Mouse (Mus musculus) hematopoietic multipotent progenitor cell, adult 10-12 weeks (in vitro differentiated cells): ENCODE data around the gene Krtap27-1. TPM values are rescaled to one million over a fixed set of nuclear protein-coding genes. Genes with fewer than 3 reads are reported as not detected.

Experiments used
- polyA plus RNA-seq: library from polyadenylated mRNA; stranded (reverse); fragments of >175 nt; gene quantifications from 2 replicates; pipeline ENCODE4 v1.2.3, GENCODE M21; 2012; ENCODE audit warnings: low replicate concordance

Gene Krtap27-1
- polyA plus RNA-seq, result not detected in 2 replicates

GRCm38 (mm10) chr16:88671571-88671970 is at the start of gene Krtap27-1:
Krtap27-1 (minus strand) TSS chr16:88671671.

GRCm38 (mm10) chr16:88707496-88708012 is 36.1 kb upstream of the Krtap27-1 start, which contains the start of gene 2310061N02Rik:
2310061N02Rik (minus strand) TSS chr16:88707962.

DNA sequence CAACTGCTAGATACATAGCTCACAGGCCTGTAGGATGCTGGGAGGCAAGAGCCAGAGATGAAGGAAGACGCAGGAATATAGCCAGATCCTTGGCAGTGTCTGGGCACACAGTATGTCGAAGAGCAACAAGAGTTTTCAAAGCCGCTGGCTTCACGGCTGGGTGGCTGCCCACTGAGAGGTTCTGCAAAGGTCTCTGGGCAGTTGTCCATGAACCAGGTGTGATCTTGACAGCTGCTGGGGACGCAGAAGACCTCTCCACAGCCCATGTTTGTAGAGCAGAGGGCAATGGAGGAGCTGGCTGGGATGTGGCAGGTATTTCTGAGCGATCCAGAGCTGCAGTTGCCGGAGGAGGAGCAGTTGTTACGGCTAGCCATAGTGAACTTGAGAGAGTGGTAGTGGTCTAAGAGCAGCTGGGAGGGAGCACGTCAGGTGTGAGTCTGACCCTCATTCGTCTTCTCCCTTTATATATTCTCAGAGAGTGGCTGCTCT is 24.1 kb downstream of the Krtap27-1 start, which contains the start of gene Krtap26-1:
Gene Krtap26-1, minus strand, starts transcription at position 439 of the 489 bp plus-strand sequence.

GRCm38 (mm10) chr16:88627566-88627965 is 43.9 kb downstream of the Krtap27-1 start, which contains the start of gene 2310079G19Rik:
2310079G19Rik (minus strand) TSS chr16:88627666.

Other genes starting within 250 kb of the Krtap27-1 start
- gene Cldn17, start 164.7 kb downstream of the Krtap27-1 start, polyA plus RNA-seq, result not detected in 2 replicates
- gene Cldn8, start 108.5 kb downstream of the Krtap27-1 start, polyA plus RNA-seq, result not detected in 2 replicates
- gene Krtap24-1, start 59.4 kb downstream of the Krtap27-1 start, polyA plus RNA-seq, result not detected in 2 replicates
- gene 2310079G19Rik, start 44.0 kb downstream of the Krtap27-1 start, polyA plus RNA-seq, result not detected in 2 replicates
- not detected in 2 replicates for gene Krtap26-1, start 23.9 kb downstream of the Krtap27-1 start, polyA plus RNA-seq
- gene 2310061N02Rik, start 36.3 kb upstream of the Krtap27-1 start, polyA plus RNA-seq, result not detected in 2 replicates
- gene Krtap13-1, start 57.2 kb upstream of the Krtap27-1 start, polyA plus RNA-seq, result not detected in 2 replicates
- gene Krtap13, start 80.0 kb upstream of the Krtap27-1 start, polyA plus RNA-seq, result not detected in 2 replicates
- not detected in 2 replicates for gene 2310034C09Rik, start 87.2 kb upstream of the Krtap27-1 start, polyA plus RNA-seq
- not detected in 2 replicates for gene 2310057N15Rik, start 102.5 kb upstream of the Krtap27-1 start, polyA plus RNA-seq
- not detected in 2 replicates for gene Gm5965, start 106.2 kb upstream of the Krtap27-1 start, polyA plus RNA-seq
- not detected in 2 replicates for gene Gm20741, start 140.5 kb upstream of the Krtap27-1 start, polyA plus RNA-seq
- not detected in 2 replicates for gene Krtap15, start 148.5 kb upstream of the Krtap27-1 start, polyA plus RNA-seq
- gene Krtap14, start 154.5 kb upstream of the Krtap27-1 start, polyA plus RNA-seq, result not detected in 2 replicates
- gene Krtap19-1, start 197.7 kb upstream of the Krtap27-1 start, polyA plus RNA-seq, result not detected in 2 replicates
- gene Krtap19-2, start 202.6 kb upstream of the Krtap27-1 start, polyA plus RNA-seq, result not detected in 2 replicates
- not detected in 2 replicates for gene Krtap19-3, start 206.4 kb upstream of the Krtap27-1 start, polyA plus RNA-seq
- not detected in 2 replicates for gene Krtap19-4, start 213.4 kb upstream of the Krtap27-1 start, polyA plus RNA-seq
- not detected in 2 replicates for gene Krtap19-5, start 224.8 kb upstream of the Krtap27-1 start, polyA plus RNA-seq